Mouse (Mus musculus) MEL (cell line): ENCODE results near the gene Pafah2. TPM values are rescaled to one million over a fixed set of nuclear protein-coding genes. Genes with fewer than 3 reads are reported as not detected.

Experiments
- DNase-seq: peaks from one replicate; pipeline ENCODE4 v3.0.0; 2011; ENCODE audit warnings: low read depth, low spot score
- H3K27ac ChIP-seq: 2 replicates; pipeline ENCODE4 v1.5.1; 2012; ENCODE audit warnings: low read depth, mild to moderate bottlenecking, control low read depth, low read length, moderate library complexity; ENCODE audit not compliant: control insufficient read depth
- H3K27me3 ChIP-seq, 2 experiments: fragments of 150-350 bp in 1 of 2; sonication (generic) in 1 of 2; 2 replicates each; pipeline ENCODE4 v1.6.1; 2012; ENCODE audit warnings: low read length in 2 of 2, mild to moderate bottlenecking in 2 of 2, improper control_type of control experiment in 1 of 2, moderate library complexity in 1 of 2; ENCODE audit not compliant: insufficient read depth in 2 of 2, control insufficient read depth in 1 of 2
- H3K36me3 ChIP-seq, 2 experiments: 2 replicates each; pipeline ENCODE4 v1.6.1; 2012 to 2014; ENCODE audit warnings: low read length in 2 of 2, improper control_type of control experiment in 1 of 2, inconsistent platforms in 1 of 2, mild to moderate bottlenecking in 1 of 2; ENCODE audit not compliant: insufficient read depth in 2 of 2, control insufficient read depth in 1 of 2
- H3K4me1 ChIP-seq, 2 experiments: fragments of 150-350 bp in 1 of 2; sonication (generic) in 1 of 2; 2 replicates each; pipeline ENCODE4 v1.6.1; 2012; ENCODE audit warnings: low read length in 2 of 2, improper control_type of control experiment in 1 of 2, mild to moderate bottlenecking in 1 of 2; ENCODE audit not compliant: insufficient read depth in 2 of 2, control insufficient read depth in 1 of 2
- H3K4me3 ChIP-seq, 2 experiments: fragments of 150-350 bp in 1 of 2; sonication (generic) in 1 of 2; 2 replicates each; pipeline ENCODE4 v1.5.1; 2012; ENCODE audit warnings: low read depth in 2 of 2, low read length in 2 of 2, mild to moderate bottlenecking in 2 of 2, moderate library complexity in 2 of 2, control low read depth in 1 of 2, improper control_type of control experiment in 1 of 2; ENCODE audit not compliant: control insufficient read depth in 1 of 2, insufficient read depth in 1 of 2
- H3K79me2 ChIP-seq: 2 replicates; pipeline ENCODE4 v1.6.1; 2012; ENCODE audit warnings: mild to moderate bottlenecking, low read length, moderate library complexity; ENCODE audit not compliant: control insufficient read depth, poor library complexity, insufficient read depth
- H3K9ac ChIP-seq: 2 replicates; pipeline ENCODE4 v1.6.1; 2012; ENCODE audit warnings: low read depth, mild to moderate bottlenecking, control low read depth, low read length, moderate library complexity; ENCODE audit not compliant: control insufficient read depth, poor library complexity, severe bottlenecking
- H3K9me3 ChIP-seq: fragments of 150-350 bp; sonication (generic); replicated peaks from 2 replicates; pipeline ENCODE4 v1.6.1; 2012; ENCODE audit warnings: mild to moderate bottlenecking, low read length, improper control_type of control experiment, moderate library complexity; ENCODE audit not compliant: insufficient read depth
- BHLHE40 ChIP-seq: IDR thresholded peaks from 2 replicates; pipeline ENCODE4 v1.6.1; 2012; ENCODE audit warnings: low read depth, mild to moderate bottlenecking, inconsistent platforms, low read length, improper control_type of control experiment, borderline replicate concordance
- CHD2 ChIP-seq: IDR thresholded peaks from 2 replicates; pipeline ENCODE4 v1.6.1; 2011; ENCODE audit warnings: low read length, improper control_type of control experiment
- ELF1 ChIP-seq: IDR thresholded peaks from 2 replicates; pipeline ENCODE4 v1.6.1; 2014; ENCODE audit warnings: low read depth, mild to moderate bottlenecking, inconsistent platforms, low read length, improper control_type of control experiment, moderate library complexity
- EP300 ChIP-seq, 2 experiments: IDR thresholded peaks; 2 replicates each; pipeline ENCODE4 v1.6.1; 2011; ENCODE audit warnings: improper control_type of control experiment in 2 of 2, low read length in 2 of 2, low read depth in 1 of 2, mild to moderate bottlenecking in 1 of 2
- GATA1 ChIP-seq: IDR thresholded peaks from 2 replicates; pipeline ENCODE4 v1.6.1; 2011; ENCODE audit warnings: low read depth, low read length, improper control_type of control experiment
- KAT2A ChIP-seq: conservative IDR thresholded peaks from 2 replicates; pipeline ENCODE4 v1.6.1; 2012; ENCODE audit warnings: low read depth, low read length, improper control_type of control experiment, inconsistent platforms
- MAFK ChIP-seq: IDR thresholded peaks from 2 replicates; pipeline ENCODE4 v1.6.1; 2011; ENCODE audit warnings: low read depth, mild to moderate bottlenecking, low read length, improper control_type of control experiment, borderline replicate concordance
- MAX ChIP-seq: IDR thresholded peaks from 2 replicates; pipeline ENCODE4 v1.6.1; 2011; ENCODE audit warnings: low read length, improper control_type of control experiment
- MAZ ChIP-seq: IDR thresholded peaks from 2 replicates; pipeline ENCODE4 v1.6.1; 2012; ENCODE audit warnings: low read depth, mild to moderate bottlenecking, inconsistent platforms, low read length, improper control_type of control experiment
- MYC ChIP-seq: IDR thresholded peaks from 2 replicates; pipeline ENCODE4 v1.6.1; 2011; ENCODE audit warnings: low read depth, mild to moderate bottlenecking, low read length, improper control_type of control experiment, moderate library complexity
- NRF1 ChIP-seq: IDR thresholded peaks from 2 replicates; pipeline ENCODE4 v1.6.1; 2014; ENCODE audit warnings: low read depth, mild to moderate bottlenecking, inconsistent platforms, low read length, improper control_type of control experiment, moderate library complexity; ENCODE audit not compliant: poor library complexity, insufficient read depth, severe bottlenecking
- POLR2AphosphoS2 ChIP-seq: IDR thresholded peaks from 2 replicates; pipeline ENCODE4 v1.6.1; 2011; ENCODE audit warnings: low read length, improper control_type of control experiment
- RCOR1 ChIP-seq: IDR thresholded peaks from 2 replicates; pipeline ENCODE4 v1.6.1; 2012; ENCODE audit warnings: low read depth, mild to moderate bottlenecking, inconsistent platforms, low read length, improper control_type of control experiment
- TAL1 ChIP-seq: IDR thresholded peaks from 2 replicates; pipeline ENCODE4 v1.6.1; 2012; ENCODE audit warnings: mild to moderate bottlenecking, inconsistent platforms, low read length, moderate library complexity, mixed read lengths
- TBP ChIP-seq: IDR thresholded peaks from 2 replicates; pipeline ENCODE4 v1.8.0; 2011; ENCODE audit warnings: low read depth, low read length, improper control_type of control experiment
- TCF12 ChIP-seq: IDR thresholded peaks from 2 replicates; pipeline ENCODE4 v1.6.1; 2014; ENCODE audit warnings: low read depth, mild to moderate bottlenecking, inconsistent platforms, low read length, improper control_type of control experiment, moderate library complexity
- UBTF ChIP-seq: IDR thresholded peaks from 2 replicates; pipeline ENCODE4 v1.6.1; 2012; ENCODE audit warnings: low read depth, mild to moderate bottlenecking, inconsistent platforms, low read length, improper control_type of control experiment, moderate library complexity, borderline replicate concordance; ENCODE audit not compliant: insufficient read depth
- USF2 ChIP-seq, 2 experiments: IDR thresholded peaks; 2 replicates each; pipeline ENCODE4 v1.6.1; 2011 to 2012; ENCODE audit warnings: improper control_type of control experiment in 2 of 2, low read length in 2 of 2, borderline replicate concordance in 1 of 2, inconsistent platforms in 1 of 2, low read depth in 1 of 2, mild to moderate bottlenecking in 1 of 2; ENCODE audit not compliant: insufficient read depth in 1 of 2
- ZNF384 ChIP-seq: IDR thresholded peaks from 2 replicates; pipeline ENCODE4 v1.6.1; 2012; ENCODE audit warnings: low read depth, mild to moderate bottlenecking, inconsistent platforms, low read length, improper control_type of control experiment
- polyA plus RNA-seq, 2 experiments: library from polyadenylated mRNA; stranded (reverse) in 1 of 2; unstranded in 1 of 2; fragments of >175 nt in 1 of 2; fragments of >200 nt in 1 of 2; gene quantifications; 2 replicates each; pipeline versions ENCODE4 v1.2.1 to v1.2.4; 2012; ENCODE audit warnings: low replicate concordance in 2 of 2, low read depth in 1 of 2; ENCODE audit not compliant: insufficient read length in 2 of 2, insufficient read depth in 1 of 2, missing spikeins in 1 of 2
- total RNA-seq: library from RNA; depleted of rRNA; stranded (reverse); fragments of 300-350 nt; gene quantifications from 2 replicates; pipeline ENCODE4 v1.2.3, GENCODE M21; 2012

The Pafah2 gene
- total and polyA plus RNA-seq, 3 experiments: 6.0 to 10.6 TPM; not detected in 1

DNA sequence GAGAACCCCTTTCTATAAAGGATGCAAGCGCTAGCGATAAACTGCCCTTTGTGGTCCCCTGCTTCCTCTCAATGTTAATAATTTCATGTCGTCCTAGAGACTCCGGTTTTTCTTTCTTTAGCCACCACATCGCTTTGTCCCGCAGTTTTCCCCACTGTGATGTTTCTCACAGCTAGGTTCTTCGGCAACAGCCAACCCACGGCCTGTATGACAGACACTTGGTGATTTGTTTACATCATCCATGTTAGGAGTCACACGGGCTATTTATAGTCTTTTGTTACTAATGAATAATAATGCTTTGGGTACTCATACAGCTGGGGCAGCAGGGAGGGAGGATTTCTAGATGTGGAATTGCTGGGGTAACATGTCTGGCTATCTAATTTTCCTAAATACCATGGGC, 55.4 kb downstream of the Pafah2 start:
- Histone ChIP-seq H3K27ac (no peak overlapping the region), H3K79me2 (no peaks in the 10 kb centered on the region), H3K27me3 (peaks cover 5 to 7% of the 10 kb centered on the region in 2 experiments)

DNA sequence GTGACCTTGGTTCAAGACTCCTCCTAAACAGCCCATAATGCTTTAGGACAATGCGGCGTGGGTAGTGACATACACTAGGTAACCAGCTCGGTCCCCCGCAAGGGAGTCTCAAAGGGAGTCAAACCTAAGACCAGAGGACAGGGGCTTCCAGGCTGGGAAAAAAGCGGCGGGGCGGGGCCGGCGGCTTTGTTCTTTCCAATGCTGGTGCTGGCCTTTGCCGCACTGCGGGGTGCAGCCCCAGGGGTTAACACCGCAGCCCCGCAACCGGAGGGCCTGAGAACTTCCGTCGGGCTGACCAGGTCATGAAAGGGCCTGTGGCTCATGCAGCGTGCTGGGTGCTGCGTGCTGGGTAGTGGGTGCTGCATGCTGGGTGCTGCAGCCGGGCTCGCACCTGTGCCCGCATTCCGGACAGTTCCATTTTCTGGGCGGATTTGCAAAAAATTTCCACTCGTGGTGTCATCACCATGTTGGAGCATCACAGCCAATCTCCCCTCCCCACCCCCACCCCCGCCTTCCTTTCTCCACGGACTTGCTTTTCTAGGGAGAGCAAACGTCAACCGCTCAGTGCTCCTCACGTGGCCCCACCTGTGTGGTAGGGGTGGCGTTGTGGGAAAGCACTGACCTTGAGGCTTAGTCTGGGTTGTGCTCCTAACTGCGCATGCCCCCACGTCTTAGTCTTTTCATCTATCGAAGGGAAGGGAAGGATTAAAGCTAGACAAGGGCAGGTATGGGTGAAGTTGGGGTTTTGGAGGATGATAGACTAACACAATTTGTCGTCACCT, 57.7 kb downstream of the Pafah2 start:
- no peaks in the 10 kb centered on the region for H3K4me1 ChIP-seq
- H3K9ac ChIP-seq: no peak overlapping the region
- no peak for DNase-seq
- H3K79me2 ChIP-seq: no peaks in the 10 kb centered on the region
- no peak for TF ChIP-seq NRF1
- H3K36me3 ChIP-seq: no peaks in the 10 kb centered on the region
- H3K9me3 ChIP-seq: no peaks in the 10 kb centered on the region
- H3K4me3 ChIP-seq: no peak overlapping the region
- H3K27me3 ChIP-seq: peaks cover 5 to 7% of the 10 kb centered on the region in 2 experiments; a peak in 3 of 4 replicates
- H3K27ac ChIP-seq: no peak overlapping the region

More for the DNA sequence above, 55.4 kb downstream of the Pafah2 start:
- no peak overlapping the region for H3K9ac ChIP-seq
- no peak overlapping the region for H3K4me3 ChIP-seq
- DNase-seq: no peak
- no peaks in the 10 kb centered on the region for H3K36me3 ChIP-seq
- H3K4me1 ChIP-seq: no peaks in the 10 kb centered on the region
- TF ChIP-seq KAT2A (no peak), MYC (no peak), MAZ (no peak), TAL1 (no peak), ZNF384 (no peak), POLR2AphosphoS2 (no peak), UBTF (no peak), ELF1 (no peak), EP300 (IDR thresholded peaks at IDR 0.05; ENCODE audit: low read depth in 1 of 2, low read length in 2 of 2) (no peak), GATA1 (no peak), TBP (no peak), BHLHE40 (no peak), CHD2 (no peak), MAX (no peak), USF2 (IDR thresholded peaks at IDR 0.05; ENCODE audit: borderline replicate concordance in 1 of 2, insufficient read depth in 1 of 2, low read depth in 1 of 2, low read length in 2 of 2) (no peak), RCOR1 (no peak), TCF12 (no peak), MAFK (no peak), NRF1 (no peak)
- H3K9me3 ChIP-seq: no peaks in the 10 kb centered on the region
